Comparison of ENCODE assay signal across 14 mouse cellular contexts in the genomic region with DNA sequence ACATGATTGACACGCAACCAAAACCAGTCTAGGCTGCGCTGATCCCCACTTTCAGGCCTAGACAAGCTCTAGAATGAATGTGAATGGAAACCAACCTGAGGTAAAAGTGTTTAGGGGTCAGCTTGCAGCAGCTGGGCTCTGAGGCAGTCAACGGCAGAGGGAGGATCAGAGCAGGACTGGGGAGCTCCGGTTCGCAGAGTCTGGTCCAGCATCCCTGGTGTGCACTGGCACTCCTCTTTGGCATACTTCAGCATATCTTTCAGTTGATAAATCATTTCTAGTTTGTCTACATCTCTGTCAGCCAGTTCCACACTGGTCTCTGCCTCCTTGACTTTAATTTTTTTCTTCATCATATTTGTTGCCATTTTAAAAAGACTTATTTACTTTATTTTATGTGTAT. TPM values are rescaled to one million over a fixed set of nuclear protein-coding genes. Genes with fewer than 3 reads are reported as not detected.
DNase-seq lines count a peak whose midpoint lies in the region.
"Had no signal": no experiment of that assay in that cellular context is flagged by ENCODE, and none has a peak within 500 bp of the region (broad histone marks: within the 10 kb centered on the region; RNA-seq: fewer than 3 reads in every experiment).

No protein-coding gene starts in this region.

- intact Hi-C loops in left cerebral cortex, postnatal 4 days (cut with DNase I): no loop called here
- intact Hi-C loops in gastrocnemius, postnatal 36 days (cut with DNase I): loop anchor here (5.0 kb wide), 1 partner anchor 454 kb away; no protein-coding TSS in a partner anchor

- peak; percentile 86 to 89 for DNase-seq in cerebellum, postnatal 10 days
- no peak for DNase-seq in cerebellum, adult 9-11 months
- DNase-seq in cerebellum, postnatal 36 days: peak; percentile 45 to 53
- no peak for DNase-seq in cerebellum, adult 11 months
- peak; percentile 66 for DNase-seq in left cerebral cortex, postnatal 4 days
- DNase-seq in left cerebral cortex, adult 18-20 months (ENCODE audit: low spot score in 2 of 2): no peak
- DNase-seq in gastrocnemius, postnatal 36 days: no peak
- DNase-seq: adrenal gland, adult 8-10 months; adrenal gland, postnatal 25 days; gastrocnemius, postnatal 25 days; heart, postnatal 10 days; heart, postnatal 36 days; kidney, adult 11 months; kidney, adult 8-10 months had no signal

RNA-seq across cellular contexts. Expression of gene Rbbp6, which starts 48.0 kb away (rescaled TPM):
- total RNA-seq in left cerebral cortex, postnatal 4 days (2021): 10 to 100 TPM; 74.4 to 78.6 TPM
- total RNA-seq in left cerebral cortex, adult 18-20 months (2021): 10 to 100 TPM; 64.7 to 67.6 TPM
- 10 to 100 TPM; 21.2 to 26.4 TPM for total RNA-seq in gastrocnemius, postnatal 36 days (2021)

Comparison
In these comparisons a context has a peak if more than half of its experiments do, and no peak if none do; other contexts are left out.
1. DNase-seq: peak in cerebellum, postnatal 10 days (2 of 2), cerebellum, postnatal 36 days (2 of 2) and left cerebral cortex, postnatal 4 days (single experiment); none in cerebellum, adult 9-11 months (single experiment), cerebellum, adult 11 months (single experiment), left cerebral cortex, adult 18-20 months (0 of 2) and gastrocnemius, postnatal 36 days (0 of 2).